Mouse (Mus musculus) embryonic facial prominence, embryonic 11.5 days (tissue): ENCODE data around the gene Acsl6. TPM values are rescaled to one million over a fixed set of nuclear protein-coding genes. Genes with fewer than 3 reads are reported as not detected.

Experiments used
- ATAC-seq: fragments of 200-750 bp; cut with Nextera tagmentation; replicated peaks from 2 replicates; pipeline ENCODE4 v1.8.0; 2017; ENCODE audit warnings: low read depth; ENCODE audit not compliant: insufficient number of reproducible peaks, low FRiP score, low TSS enrichment
- DNase-seq: peaks from one replicate; pipeline ENCODE4 v3.0.0-alpha.2; 2015; ENCODE audit warnings: low spot score
- H3K27ac ChIP-seq: fragments of 300-500 bp; sonication (generic); replicated peaks from 2 replicates; pipeline ENCODE4 v1.5.1; 2014; ENCODE audit warnings: mild to moderate bottlenecking, low read depth, low read length, control low read depth
- H3K27me3 ChIP-seq: fragments of 300-500 bp; sonication (generic); 2 replicates; pipeline ENCODE4 v1.6.1; 2014; ENCODE audit warnings: mild to moderate bottlenecking, low read length, moderate library complexity, mixed read lengths; ENCODE audit not compliant: control insufficient read depth, insufficient read depth
- H3K36me3 ChIP-seq: fragments of 300-500 bp; sonication (generic); replicated peaks from 2 replicates; pipeline ENCODE4 v1.6.1; 2014; ENCODE audit warnings: low read depth, mild to moderate bottlenecking, low read length, moderate library complexity, mixed read lengths; ENCODE audit not compliant: control insufficient read depth, insufficient read depth
- H3K4me1 ChIP-seq: fragments of 300-500 bp; sonication (generic); 2 replicates; pipeline ENCODE4 v1.6.1; 2014; ENCODE audit warnings: low read length, mixed read lengths; ENCODE audit not compliant: control insufficient read depth, insufficient read depth
- H3K4me2 ChIP-seq: fragments of 300-500 bp; sonication (generic); 2 replicates; pipeline ENCODE4 v1.6.1; 2014; ENCODE audit warnings: low read depth, mild to moderate bottlenecking, control low read depth, low read length, moderate library complexity
- H3K4me3 ChIP-seq: fragments of 300-500 bp; sonication (generic); 2 replicates; pipeline ENCODE4 v1.5.1; 2014; ENCODE audit warnings: low read depth, low read length, control low read depth
- H3K9ac ChIP-seq: fragments of 300-500 bp; sonication (generic); replicated peaks from 2 replicates; pipeline ENCODE4 v1.6.1; 2014; ENCODE audit warnings: mild to moderate bottlenecking, control low read depth, low read length
- H3K9me3 ChIP-seq: fragments of 300-500 bp; sonication (generic); replicated peaks from 2 replicates; pipeline ENCODE4 v1.6.1; 2016; ENCODE audit warnings: mild to moderate bottlenecking, low read length, inconsistent platforms, mixed read lengths; ENCODE audit not compliant: control insufficient read depth
- WGBS: fragments of 180-500 bp; shearing (Covaris S2); extraction: QIAGEN DNeasy Blood & Tissue Kit; methylation state at CpG from one replicate; pipeline ENCODE4 v1.1.7; 2014; 5-methylcytosine and 5-hydroxymethylcytosine counted together
- polyA plus RNA-seq: library from polyadenylated mRNA; unstranded; fragments of >200 nt; fragmentation: Nextera tagmentation; extraction: Ambion mirVana; gene quantifications from 2 replicates; pipeline ENCODE4 v1.2.1, GENCODE M21; 2014

Gene Acsl6
- polyA plus RNA-seq, 1 experiment from 2014 or later = 5.4 TPM

DNA sequence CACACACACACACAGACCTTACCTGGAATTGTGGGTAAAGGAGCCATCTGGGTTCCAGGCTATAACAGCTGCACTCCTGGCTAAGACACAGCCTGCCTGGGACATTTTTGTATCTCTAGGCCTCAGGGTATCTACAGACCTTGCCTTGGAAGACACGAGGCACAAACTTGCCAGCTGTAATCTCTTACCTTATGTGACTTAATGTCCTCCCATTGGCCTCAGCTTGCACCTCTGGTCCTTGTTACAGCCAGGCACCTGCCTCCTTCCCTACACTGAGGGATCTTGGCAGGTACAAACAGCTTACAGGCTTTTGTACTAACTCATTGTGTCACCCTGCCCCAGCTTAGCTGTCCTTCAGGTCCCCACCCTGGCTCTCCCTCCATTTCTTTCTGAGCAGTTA lies 9.0 kb downstream of the Acsl6 start:
- Histone ChIP-seq H3K27ac (no peak overlapping the region), H3K27me3 (no peaks in the 10 kb centered on the region), H3K9ac (no peak overlapping the region), H3K4me2 (no peak overlapping the region), H3K4me3 (no peak overlapping the region), H3K4me1 (peaks cover 3% of the 10 kb centered on the region), H3K36me3 (no peaks in the 10 kb centered on the region), H3K9me3 (no peaks in the 10 kb centered on the region)
- ATAC-seq (no peak), DNase-seq (no peak)
- WGBS = 21% methylated on average over 1 of the region's 1 CpGs

DNA sequence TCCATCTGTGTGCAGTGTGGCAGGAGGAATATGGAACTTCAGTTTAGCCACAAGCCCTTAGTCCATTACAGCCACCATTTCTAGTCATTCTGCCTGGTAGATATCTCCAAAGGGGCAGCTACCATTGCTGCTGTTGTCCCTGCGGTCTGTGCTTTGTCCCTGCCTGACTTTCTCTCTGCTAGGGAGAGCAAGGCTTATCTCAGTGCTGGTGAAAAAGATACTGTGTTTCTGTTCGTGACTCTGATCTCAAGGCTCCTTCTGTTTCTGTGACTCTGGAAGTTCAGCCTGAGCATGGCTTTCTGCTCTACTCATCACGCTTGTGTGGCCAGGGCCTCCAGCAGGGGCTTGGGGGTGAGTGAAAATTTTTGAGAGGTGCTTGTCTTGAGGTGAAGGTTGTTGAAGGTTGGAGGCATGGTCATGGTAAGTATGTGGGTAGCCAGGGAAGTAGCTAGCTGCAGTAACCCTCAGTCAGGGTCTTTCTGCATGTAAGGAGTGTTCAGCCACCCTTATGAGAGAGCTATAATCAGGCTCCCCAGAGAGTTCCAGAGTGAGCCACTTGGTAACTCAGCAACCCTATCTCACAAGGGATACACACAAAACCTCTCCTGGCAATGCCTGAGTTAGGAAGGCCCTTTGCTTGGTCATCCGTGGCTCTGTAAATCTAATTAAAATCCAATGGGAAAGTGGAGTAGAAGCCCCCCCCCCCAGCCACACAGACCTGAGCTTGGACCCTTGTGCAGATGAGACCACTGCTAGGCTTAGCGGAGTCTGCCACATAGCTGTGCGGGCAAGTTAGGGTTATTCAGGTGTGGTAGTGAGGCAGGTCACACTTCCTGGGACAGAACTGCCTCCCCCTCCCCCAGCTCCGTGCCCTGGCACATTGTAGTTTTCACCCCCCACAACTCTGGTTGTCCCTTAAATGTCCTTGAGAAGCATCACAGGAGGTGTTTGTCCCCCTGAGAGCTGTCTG lies 10.1 kb downstream of the Acsl6 start:
- Histone ChIP-seq H3K4me1 (peaks cover 3% of the 10 kb centered on the region), H3K4me3 (no peak overlapping the region), H3K9ac (no peak overlapping the region), H3K36me3 (no peaks in the 10 kb centered on the region), H3K4me2 (no peak overlapping the region), H3K27me3 (no peaks in the 10 kb centered on the region), H3K9me3 (no peaks in the 10 kb centered on the region), H3K27ac (no peak overlapping the region)
- 74% methylated on average over 7 of the region's 7 CpGs for WGBS
- ATAC-seq (no peak), DNase-seq (no peak)

GRCm38 (mm10) chr11:54314740-54315139 lies 11.1 kb downstream of the Acsl6 start:
- peaks cover 3% of the 10 kb centered on the region for H3K4me1 ChIP-seq
- DNase-seq = no peak
- no peak overlapping the region for H3K9ac ChIP-seq
- no peak overlapping the region for H3K27ac ChIP-seq
- no peak overlapping the region for H3K4me3 ChIP-seq
- no peak for ATAC-seq
- H3K36me3 ChIP-seq = no peaks in the 10 kb centered on the region
- H3K4me2 ChIP-seq = no peak overlapping the region
- H3K9me3 ChIP-seq = no peaks in the 10 kb centered on the region
- 11% methylated on average over 3 of the region's 3 CpGs for WGBS
- no peaks in the 10 kb centered on the region for H3K27me3 ChIP-seq

DNA sequence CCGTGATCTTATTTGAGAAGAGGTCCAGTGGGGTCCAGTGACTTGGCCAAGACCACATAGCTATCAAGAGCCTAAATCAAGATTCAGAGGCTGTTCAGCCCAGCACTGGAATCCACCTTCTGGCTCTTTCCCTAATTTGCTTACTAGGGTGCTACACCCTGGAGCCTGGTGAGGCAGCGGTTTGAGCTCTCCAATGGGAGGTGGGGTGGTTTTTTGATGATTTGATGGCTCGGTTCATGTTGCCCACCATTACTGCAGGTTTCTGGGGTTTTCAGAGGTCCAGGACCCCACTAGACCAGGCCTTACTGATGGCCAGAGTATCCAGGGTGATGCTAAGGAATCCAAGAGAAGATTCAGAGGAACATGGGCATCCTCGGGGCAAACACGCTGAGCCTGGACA lies 11.7 kb downstream of the Acsl6 start:
- no peaks in the 10 kb centered on the region for H3K36me3 ChIP-seq
- no peak for ATAC-seq
- no peak for DNase-seq
- no peak overlapping the region for H3K27ac ChIP-seq
- H3K9me3 ChIP-seq = no peaks in the 10 kb centered on the region
- H3K4me1 ChIP-seq = peaks cover 3% of the 10 kb centered on the region
- WGBS = 92% methylated on average over 5 of the region's 5 CpGs
- no peak overlapping the region for H3K4me2 ChIP-seq
- no peak overlapping the region for H3K4me3 ChIP-seq
- H3K9ac ChIP-seq = no peak overlapping the region
- H3K27me3 ChIP-seq = no peaks in the 10 kb centered on the region

GRCm38 (mm10) chr11:54317361-54317760 lies 13.8 kb downstream of the Acsl6 start:
- H3K27me3 ChIP-seq = no peaks in the 10 kb centered on the region
- H3K4me1 ChIP-seq = no peaks in the 10 kb centered on the region
- H3K4me2 ChIP-seq = no peak overlapping the region
- H3K9me3 ChIP-seq = no peaks in the 10 kb centered on the region
- WGBS = 86% methylated on average over 8 of the region's 8 CpGs
- H3K36me3 ChIP-seq = no peaks in the 10 kb centered on the region
- H3K27ac ChIP-seq = no peak overlapping the region
- ATAC-seq (no peak), DNase-seq (no peak)
- H3K4me3 ChIP-seq = no peak overlapping the region
- H3K9ac ChIP-seq = no peak overlapping the region

- 83% methylated on average over 3 of the region's 3 CpGs for WGBS
- ATAC-seq = no peak
Measured at GRCm38 (mm10) chr11:54317795-54318194, 14.2 kb downstream of the Acsl6 start.

DNA sequence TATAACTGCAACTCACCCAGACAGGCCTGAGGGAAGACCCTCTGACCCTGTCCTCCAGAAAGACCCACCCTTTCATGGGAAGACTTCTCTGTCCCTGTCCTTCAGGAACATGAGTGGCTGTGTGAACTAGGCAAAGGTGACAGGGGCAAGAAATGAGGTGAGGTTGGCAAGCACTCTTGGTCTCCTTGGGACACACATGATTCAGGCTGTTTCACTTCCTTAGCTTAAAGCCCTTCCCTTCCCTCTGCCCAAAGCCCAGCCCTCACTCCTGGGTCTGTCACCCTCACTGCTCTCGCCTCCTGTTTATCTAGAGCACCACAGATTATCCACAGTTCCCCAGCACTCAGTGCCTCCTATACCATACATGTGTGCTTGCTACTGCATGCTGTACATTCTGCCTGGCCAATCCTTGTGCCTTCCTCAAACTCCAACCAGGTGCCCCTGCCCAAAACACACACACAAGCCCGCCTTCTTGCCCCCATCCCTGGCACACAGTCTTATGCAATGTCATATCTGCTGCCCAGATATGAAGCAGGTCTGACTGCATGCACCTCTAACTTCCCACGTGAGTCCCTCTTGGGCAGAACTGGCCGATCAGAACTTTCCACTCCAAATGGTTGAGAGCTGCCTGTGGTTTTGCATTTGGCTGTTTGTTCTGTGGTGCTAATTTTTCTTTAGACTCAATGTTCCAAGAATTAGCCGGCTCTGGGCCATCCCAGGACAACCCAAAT lies 18.4 kb downstream of the Acsl6 start:
- H3K27me3 ChIP-seq = no peaks in the 10 kb centered on the region
- 82% methylated on average over 5 of the region's 5 CpGs for WGBS
- H3K27ac ChIP-seq = no peak overlapping the region
- no peak overlapping the region for H3K4me2 ChIP-seq
- DNase-seq (no peak), ATAC-seq (no peak)
- no peaks in the 10 kb centered on the region for H3K4me1 ChIP-seq
- H3K4me3 ChIP-seq = no peak overlapping the region
- H3K9ac ChIP-seq = no peak overlapping the region
- H3K36me3 ChIP-seq = no peaks in the 10 kb centered on the region
- H3K9me3 ChIP-seq = no peaks in the 10 kb centered on the region

More at GRCm38 (mm10) chr11:54317795-54318194, 14.2 kb downstream of the Acsl6 start:
- no peaks in the 10 kb centered on the region for H3K36me3 ChIP-seq
- no peak overlapping the region for H3K4me3 ChIP-seq
- H3K9ac ChIP-seq = no peak overlapping the region
- H3K27me3 ChIP-seq = no peaks in the 10 kb centered on the region
- no peak overlapping the region for H3K27ac ChIP-seq
- no peaks in the 10 kb centered on the region for H3K9me3 ChIP-seq
- H3K4me2 ChIP-seq = no peak overlapping the region
- no peak for DNase-seq
- no peaks in the 10 kb centered on the region for H3K4me1 ChIP-seq
